Comparison of ENCODE assay signal across 26 mouse cellular contexts in genomic region chr7:113003565-113004255, GRCm38 (mm10). TPM values are rescaled to one million over a fixed set of nuclear protein-coding genes. Genes with fewer than 3 reads are reported as not detected.
DNase-seq lines count a peak whose midpoint lies in the region; ATAC-seq lines count a peak whose summit lies in the region.
"Had no signal": no experiment of that assay in that cellular context is flagged by ENCODE, and none has a peak within 500 bp of the region (broad histone marks: within the 10 kb centered on the region; RNA-seq: fewer than 3 reads in every experiment).

No protein-coding gene starts in this region.

- no peak overlapping the region for H3K4me3 ChIP-seq in kidney, embryonic 15.5 days (replicated peaks)
- H3K4me3 ChIP-seq: embryonic facial prominence, embryonic 10.5 days; embryonic facial prominence, embryonic 12.5 days; forebrain, embryonic 13.5 days; forebrain, embryonic 15.5 days had no signal

- no peaks in the 10 kb centered on the region for H3K27me3 ChIP-seq in kidney, embryonic 15.5 days
- H3K27me3 ChIP-seq: embryonic facial prominence, embryonic 12.5 days; forebrain, embryonic 13.5 days; forebrain, embryonic 15.5 days; Patski had no signal

- H3K9ac ChIP-seq in kidney, embryonic 15.5 days = no peak overlapping the region
- H3K9ac ChIP-seq: embryonic facial prominence, embryonic 12.5 days; forebrain, embryonic 13.5 days; forebrain, embryonic 15.5 days; forebrain, postnatal 0 days had no signal

- H3K27ac ChIP-seq in kidney, embryonic 15.5 days = no peak overlapping the region
- H3K27ac ChIP-seq: embryonic facial prominence, embryonic 10.5 days; embryonic facial prominence, embryonic 12.5 days; forebrain, embryonic 13.5 days; forebrain, embryonic 15.5 days had no signal

- DNase-seq in 416B (ENCODE audit: low read depth) = peak; percentile 8
- no peak for DNase-seq in thymus, postnatal 14 days
- no peak for DNase-seq in heart, adult 8-10 months (ENCODE audit: low spot score)
- DNase-seq in layer of hippocampus, postnatal 36 days = no peak
- DNase-seq: adrenal gland, adult 8-10 months; adrenal gland, postnatal 14 days; adrenal gland, postnatal 36 days; cerebellum, adult 11-12 months; cerebellum, adult 2 months; cerebellum, adult 9-10 months; cerebellum, postnatal 10 days; cerebellum, postnatal 25 days; embryo, embryonic 11 days; forebrain, postnatal 0 days had no signal

- WGBS in kidney, embryonic 15.5 days = 85% methylated on average over 3 of the region's 3 CpGs

- no peak overlapping the region for H3K4me2 ChIP-seq in kidney, embryonic 15.5 days
- H3K4me2 ChIP-seq: embryonic facial prominence, embryonic 12.5 days; forebrain, embryonic 13.5 days; forebrain, embryonic 15.5 days had no signal

- H3K4me1 ChIP-seq in kidney, embryonic 15.5 days = no peaks in the 10 kb centered on the region
- H3K4me1 ChIP-seq: embryonic facial prominence, embryonic 10.5 days; embryonic facial prominence, embryonic 12.5 days; forebrain, embryonic 13.5 days; forebrain, embryonic 15.5 days had no signal

- ATAC-seq in common myeloid progenitor, adult 5-6 weeks (replicated peaks; ENCODE audit: low read depth, poor library complexity, severe bottlenecking) = 0 out of 2 replicates have a peak, but pooled peaks have one; percentile 15
- peak; percentile 74 to 77 for ATAC-seq in hematopoietic stem cell, adult 5-6 weeks (replicated peaks in 1 of 2; ENCODE audit: insufficient read depth in 1 of 2, low FRiP score in 2 of 2, low TSS enrichment in 1 of 2, low read depth in 1 of 2, poor library complexity in 2 of 2, severe bottlenecking in 2 of 2)
- ATAC-seq in megakaryocyte progenitor cell, adult 5-6 weeks (replicated peaks; ENCODE audit: poor library complexity) = peak; percentile 37; the same call in 1 of the 2 replicates
- ATAC-seq in kidney, embryonic 15.5 days (replicated peaks; ENCODE audit: low FRiP score) = no peak
- ATAC-seq: activated CD4-positive, CD25-positive, alpha-beta regulatory T cell, adult 4 months; forebrain, embryonic 13.5 days; forebrain, embryonic 15.5 days; forebrain, postnatal 0 days; Patski had no signal

- no peaks in the 10 kb centered on the region for H3K9me3 ChIP-seq in kidney, embryonic 15.5 days (replicated peaks)
- H3K9me3 ChIP-seq: embryonic facial prominence, embryonic 10.5 days; embryonic facial prominence, embryonic 12.5 days; forebrain, embryonic 13.5 days; forebrain, embryonic 15.5 days had no signal

- no peaks in the 10 kb centered on the region for H3K36me3 ChIP-seq in kidney, embryonic 15.5 days
- H3K36me3 ChIP-seq: embryonic facial prominence, embryonic 10.5 days; embryonic facial prominence, embryonic 12.5 days; forebrain, embryonic 15.5 days; G1E had no signal

RNA-seq across cellular contexts. Expression of gene Rassf10, which starts 49.9 kb away (rescaled TPM):
- not detected in 2 replicates for total RNA-seq in common myeloid progenitor, adult 5-6 weeks (2017)
- total RNA-seq in hematopoietic stem cell, adult 5-6 weeks (2017) = not detected in 2 replicates
- total RNA-seq in megakaryocyte progenitor cell, adult 5-6 weeks (2015) = 0.07 and 0.10 TPM in 2 replicates
- 0.08 and 0.10 TPM in 2 replicates for total RNA-seq in megakaryocyte progenitor cell, adult 5-6 weeks (2017)
- 1 to 10 TPM in 3 of 4 experiments, under 1 TPM in 1; 0.98 to 1.8 (median 1.4) TPM for total RNA-seq in heart, adult 8-10 months (2022)
- polyA plus RNA-seq in kidney, embryonic 15.5 days (2015; fragmentation: Nextera tagmentation; extraction: Ambion mirVana) = 19.8 and 20.4 TPM in 2 replicates
- 1 to 10 TPM; 1.4 to 1.6 TPM for total RNA-seq in layer of hippocampus, postnatal 36 days (2021)
- total RNA-seq: G1E had no signal
- polyA plus RNA-seq: activated CD4-positive, CD25-positive, alpha-beta regulatory T cell, adult 4 months; C2C12; G1E; Patski had no signal
